Mouse (Mus musculus): ENCODE measurements around the gene Nipbl.
"Not testable (repeated sequence)": the region's sequence is repeated elsewhere in the genome, so short reads cannot be mapped to it uniquely, and the experiment has no call there.

Nipbl gene

DNA sequence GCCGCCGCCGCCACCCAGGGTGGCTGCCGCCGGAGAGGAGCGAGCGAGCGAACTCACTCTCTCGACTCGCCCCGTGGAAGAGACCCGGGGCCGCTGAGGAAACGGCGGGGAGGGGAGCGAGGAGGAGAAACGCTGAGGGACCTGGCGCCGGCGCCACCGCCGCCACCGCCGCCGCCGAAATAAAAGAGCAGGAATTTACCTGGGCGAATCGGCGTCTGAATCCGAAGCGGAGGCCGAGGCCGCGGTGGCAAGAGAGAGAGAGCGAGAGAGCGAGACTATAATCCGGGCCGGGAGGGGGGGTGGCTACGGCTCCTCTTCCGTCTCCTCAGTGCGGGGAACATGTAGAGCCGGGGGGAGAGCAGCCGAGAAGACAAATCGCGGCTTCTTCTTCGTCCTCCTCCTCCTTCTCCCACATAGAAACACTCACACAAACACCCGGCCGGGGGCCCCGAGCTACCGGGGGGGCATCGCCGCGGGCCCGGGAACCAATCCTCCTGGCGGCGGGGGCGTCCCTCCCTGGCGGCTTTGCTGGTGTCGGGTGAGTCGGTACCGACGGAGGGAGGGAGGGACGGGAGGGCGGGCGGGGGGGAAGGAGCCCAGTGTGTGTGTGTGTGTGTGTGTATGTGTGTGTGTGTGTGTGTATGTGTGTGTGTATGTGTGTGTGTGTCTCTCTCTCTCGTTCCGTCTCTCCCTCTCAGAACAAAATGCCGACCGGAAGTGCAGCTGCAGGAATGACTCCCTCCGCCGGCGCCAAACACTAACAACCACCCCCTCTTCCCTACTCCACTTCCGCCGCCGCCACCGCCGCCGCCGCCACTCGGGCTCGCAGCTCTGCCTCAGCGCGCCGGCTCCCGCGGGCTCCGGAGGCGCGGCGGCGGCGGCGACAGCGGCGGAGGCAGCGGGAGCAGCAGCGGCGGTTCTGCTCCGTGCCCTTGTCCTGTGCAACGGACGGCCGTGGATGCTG is at the start of gene Nipbl:
Gene Nipbl, minus strand, starts transcription at position 538 of the 964 bp plus-strand sequence.
- DNase-seq: peak; percentile 98

DNA sequence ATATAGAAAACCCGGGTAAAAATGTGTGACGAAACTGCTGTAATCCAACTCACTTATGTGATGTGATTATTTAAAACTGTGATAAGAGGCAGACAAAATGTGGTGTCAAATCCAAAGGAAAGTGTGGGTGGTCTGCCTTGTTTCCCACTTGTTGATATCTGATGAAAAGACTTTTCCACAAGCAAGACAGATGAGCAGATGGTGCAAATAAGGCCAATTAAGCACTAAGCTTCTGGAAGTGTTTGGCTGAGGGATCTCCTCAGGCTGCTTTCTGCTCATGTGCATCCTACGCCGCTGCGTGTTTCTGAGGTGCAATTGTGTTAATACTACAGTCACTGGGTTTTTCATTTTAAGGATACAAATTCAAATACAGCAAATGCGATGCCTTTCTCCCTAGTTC is 41.0 kb upstream of the Nipbl start:
- peak; percentile 58 for DNase-seq

DNA sequence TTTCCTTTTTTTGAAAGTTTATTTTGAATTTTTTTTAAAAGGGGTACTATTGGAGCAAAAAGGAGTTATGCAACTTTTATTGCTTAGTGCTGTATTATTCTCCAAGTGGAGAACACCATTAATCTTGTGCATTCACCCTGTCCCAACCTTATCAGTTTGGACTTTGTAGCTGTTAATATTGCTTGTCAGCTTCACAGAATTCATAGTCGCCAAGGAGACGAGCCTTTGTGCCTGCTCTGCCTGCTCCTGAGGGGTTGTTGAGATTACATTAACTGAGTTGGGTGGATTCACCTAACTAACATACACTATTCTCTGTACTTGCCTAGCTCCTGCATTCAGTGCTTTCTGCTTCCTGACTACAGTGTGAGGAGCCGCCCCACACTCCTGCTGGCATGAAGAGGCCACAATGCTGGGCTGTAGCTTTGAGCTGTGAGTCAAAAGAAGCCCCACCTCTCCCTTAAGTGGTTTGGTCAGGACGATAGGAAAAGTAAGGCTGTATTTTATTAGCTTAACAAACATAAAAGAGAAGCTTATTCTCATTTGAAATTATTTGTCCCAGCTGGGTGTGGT is 24.8 kb upstream of the Nipbl start:
- DNase-seq: no peak

DNA sequence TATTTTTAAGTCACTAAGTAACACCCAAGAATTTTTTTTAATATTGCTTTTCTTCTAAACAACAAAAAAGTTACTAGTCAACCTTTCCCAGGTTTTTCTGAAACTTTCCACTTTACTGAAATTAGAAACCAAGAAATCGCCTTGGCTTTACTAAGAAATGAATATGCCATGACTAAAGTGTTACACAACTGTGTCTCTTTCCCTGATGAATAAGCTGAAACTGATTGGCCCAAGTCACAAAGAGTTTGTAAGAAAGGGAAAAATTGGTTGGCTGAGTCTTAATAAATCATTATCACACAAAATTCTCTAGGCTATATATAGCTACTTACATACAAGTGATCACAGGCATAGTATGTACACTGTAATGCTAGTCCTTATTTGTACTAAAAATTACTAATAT is 19.3 kb upstream of the Nipbl start:
- no peak for DNase-seq

DNA sequence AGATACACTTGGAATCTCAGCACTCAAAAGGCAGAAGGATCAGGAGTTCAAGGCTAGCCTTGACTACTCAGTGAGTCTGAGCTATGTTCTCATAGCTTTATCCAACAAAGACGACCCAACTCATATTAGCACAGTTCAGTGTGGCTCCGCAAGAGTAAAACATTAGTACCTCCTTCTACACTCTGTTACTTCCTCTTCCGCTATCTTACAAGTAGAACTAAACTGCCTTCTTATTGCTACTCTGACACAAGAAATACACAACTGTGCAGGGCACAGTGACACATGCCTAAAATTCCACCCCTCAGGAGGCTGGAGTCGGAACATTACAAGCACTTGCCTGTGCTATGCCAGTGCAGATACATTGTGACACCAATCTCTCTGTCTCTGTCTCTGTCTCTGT is 18.5 kb upstream of the Nipbl start:
- DNase-seq: no peak

DNA sequence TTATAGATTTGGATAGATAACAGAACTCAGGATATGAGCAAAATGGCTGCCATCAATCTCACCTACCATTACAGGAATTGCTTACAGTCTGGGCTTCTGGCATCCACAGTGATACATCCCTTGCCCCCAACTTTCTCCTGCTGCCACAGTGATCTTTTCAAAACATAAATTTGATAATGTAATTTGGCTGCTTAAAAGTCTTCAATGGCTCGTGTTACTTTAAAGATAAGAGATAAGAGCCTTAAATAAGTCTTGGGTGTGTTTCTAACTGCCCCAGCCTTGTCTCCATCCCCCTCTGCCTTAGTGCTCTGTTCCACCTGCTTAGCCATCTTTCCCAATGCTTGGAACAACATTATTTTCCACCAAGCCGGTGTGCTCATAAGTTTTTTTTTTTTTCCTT is 16.6 kb upstream of the Nipbl start:
- DNase-seq: no peak

DNA sequence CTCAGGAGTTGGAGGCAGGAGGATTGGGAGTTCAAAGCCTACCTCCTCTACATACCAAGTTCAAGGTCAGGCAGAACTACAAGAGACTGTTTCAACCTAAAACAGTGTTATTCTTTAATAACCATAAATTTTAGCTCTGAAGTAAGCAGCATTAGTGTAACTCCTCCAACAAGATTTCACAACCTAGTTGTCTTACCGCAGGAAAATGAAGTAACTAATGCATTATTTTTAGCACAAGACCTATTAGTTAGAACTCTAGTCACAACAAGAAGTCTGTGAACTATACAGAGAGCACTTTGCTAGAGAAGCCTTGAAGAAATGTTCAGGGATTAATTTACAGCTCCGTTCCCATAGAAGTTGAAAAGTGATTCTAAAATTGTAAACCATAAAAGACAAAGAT is 15.7 kb upstream of the Nipbl start:
- no peak for DNase-seq

DNA sequence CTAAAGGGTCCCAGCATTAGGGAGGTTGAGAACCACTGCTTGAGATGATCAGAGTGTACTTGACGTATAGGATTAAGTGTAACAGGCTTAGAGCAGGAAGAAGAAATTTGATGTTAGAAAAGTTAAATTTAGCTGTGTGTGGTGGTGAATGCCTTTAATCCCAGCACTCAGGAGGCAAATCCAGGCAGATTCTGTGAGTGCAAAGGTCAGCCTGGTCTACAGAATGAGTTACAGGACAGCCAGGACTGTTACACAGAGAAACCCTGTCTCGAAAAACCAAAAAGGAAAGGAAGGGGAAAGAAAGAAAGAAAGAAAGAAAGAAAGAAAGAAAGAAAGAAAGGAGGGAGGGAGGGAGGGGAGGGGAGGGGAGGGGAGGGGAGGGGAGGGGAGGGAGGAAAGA is 12.0 kb upstream of the Nipbl start:
- DNase-seq: not testable (repeated sequence)

DNA sequence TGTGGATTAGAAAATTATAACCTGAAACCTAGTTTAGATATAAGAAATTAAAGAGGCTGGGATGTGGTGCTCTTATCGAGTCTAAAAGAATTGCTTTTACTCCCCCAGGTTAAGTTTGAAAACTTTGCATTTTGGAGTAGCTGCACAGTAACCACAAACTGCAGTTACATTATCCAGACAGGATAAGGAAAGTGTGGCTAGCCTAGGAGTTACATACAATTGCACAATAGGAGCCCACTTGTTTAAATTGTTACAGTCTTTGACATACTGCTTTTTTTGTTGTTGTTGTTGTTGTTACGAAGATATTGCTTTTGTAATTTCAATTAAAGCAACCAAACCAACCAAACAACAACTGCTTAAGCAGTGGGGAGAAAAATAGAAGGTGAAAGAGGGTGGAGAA is 11.2 kb upstream of the Nipbl start:
- no peak for DNase-seq

DNA sequence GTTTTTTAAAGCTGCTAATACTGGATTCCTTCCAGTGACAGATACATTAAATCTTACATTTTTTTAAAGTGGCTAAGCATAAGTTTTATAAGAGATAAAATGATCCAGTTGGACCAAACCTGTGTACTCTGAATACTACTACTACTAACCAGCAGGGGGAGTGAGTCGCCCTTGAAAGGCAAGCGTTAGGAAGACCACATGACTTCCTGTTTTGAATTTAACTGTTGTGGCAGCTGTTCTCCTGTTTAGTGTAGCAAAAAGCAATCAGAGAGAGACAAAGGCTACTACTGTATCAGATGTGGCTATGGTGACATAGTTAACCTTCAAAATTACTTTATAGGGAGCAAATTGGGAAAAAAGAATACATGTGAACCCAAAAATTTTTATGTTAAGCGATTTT is 6.8 kb upstream of the Nipbl start:
- peak; percentile 84 for DNase-seq

DNA sequence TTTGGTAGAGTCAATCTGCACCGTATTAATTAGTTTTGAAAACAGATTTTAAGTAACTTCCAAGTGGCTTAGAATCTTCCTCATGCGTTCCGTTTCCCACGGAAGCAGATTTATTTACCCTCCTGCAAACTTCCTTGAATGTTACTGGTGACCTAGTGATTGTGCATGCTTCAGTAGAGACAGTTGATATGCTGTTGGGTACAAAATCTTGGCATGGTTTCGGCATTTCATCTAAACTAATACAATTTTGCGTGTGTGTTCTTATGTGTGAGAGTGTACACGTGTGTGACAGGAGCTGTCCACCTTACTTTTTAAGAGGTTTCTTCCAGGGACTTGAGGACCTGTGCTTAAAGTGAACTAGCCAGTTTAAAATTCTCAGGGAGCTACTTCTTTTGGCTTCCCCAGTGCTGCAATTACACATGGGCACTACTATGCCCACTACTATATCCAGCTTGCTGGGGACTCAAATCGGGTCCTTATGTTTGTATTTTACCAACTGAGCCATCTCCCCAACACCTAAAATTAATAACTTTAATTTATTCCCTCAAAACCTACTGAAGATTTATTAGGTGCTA is 3.0 kb upstream of the Nipbl start:
- no peak for DNase-seq

DNA sequence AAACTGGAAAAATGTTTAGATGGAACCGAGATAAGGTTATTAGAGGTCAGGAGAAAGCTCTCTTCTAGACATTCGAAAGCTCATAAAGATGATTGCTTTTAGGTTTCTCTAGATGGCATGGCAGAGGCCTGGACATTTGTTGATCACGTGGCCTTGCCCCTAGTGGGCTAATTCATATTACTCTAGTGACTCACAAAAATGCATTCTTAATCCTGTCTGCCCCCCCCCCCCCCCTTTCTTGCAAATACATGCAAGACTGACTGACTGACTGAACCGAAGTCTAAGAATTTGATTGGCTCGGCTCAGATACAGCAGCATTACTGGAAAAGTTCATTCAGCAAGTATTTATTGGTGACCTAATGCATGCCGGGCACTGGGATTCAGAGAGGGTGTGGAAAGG is 2.2 kb upstream of the Nipbl start:
- peak; percentile 81 for DNase-seq

DNA sequence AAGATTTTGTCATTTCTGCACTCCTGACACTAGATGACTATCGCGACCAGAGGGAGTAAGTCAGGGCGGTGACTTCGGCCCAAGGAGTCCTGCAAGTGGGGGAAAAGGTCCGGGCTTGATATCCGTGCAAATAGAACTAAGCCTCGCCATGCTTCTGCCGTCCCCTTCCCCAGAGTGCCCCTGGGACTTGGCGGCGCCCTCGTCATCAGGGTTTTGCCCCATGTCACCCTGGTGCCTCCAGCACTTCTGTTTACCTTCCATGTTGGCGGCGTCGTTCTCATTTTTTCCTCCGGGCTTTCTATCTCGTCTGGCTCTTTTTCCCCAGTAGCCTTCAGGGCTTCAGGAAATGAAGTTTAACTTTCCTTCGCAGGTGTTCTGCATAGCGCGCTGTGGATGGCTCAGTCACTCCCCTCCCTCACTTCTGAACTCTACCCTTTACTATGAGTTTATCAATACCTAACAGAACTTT is 1.7 kb upstream of the Nipbl start:
- peak; percentile 57 for DNase-seq

DNA sequence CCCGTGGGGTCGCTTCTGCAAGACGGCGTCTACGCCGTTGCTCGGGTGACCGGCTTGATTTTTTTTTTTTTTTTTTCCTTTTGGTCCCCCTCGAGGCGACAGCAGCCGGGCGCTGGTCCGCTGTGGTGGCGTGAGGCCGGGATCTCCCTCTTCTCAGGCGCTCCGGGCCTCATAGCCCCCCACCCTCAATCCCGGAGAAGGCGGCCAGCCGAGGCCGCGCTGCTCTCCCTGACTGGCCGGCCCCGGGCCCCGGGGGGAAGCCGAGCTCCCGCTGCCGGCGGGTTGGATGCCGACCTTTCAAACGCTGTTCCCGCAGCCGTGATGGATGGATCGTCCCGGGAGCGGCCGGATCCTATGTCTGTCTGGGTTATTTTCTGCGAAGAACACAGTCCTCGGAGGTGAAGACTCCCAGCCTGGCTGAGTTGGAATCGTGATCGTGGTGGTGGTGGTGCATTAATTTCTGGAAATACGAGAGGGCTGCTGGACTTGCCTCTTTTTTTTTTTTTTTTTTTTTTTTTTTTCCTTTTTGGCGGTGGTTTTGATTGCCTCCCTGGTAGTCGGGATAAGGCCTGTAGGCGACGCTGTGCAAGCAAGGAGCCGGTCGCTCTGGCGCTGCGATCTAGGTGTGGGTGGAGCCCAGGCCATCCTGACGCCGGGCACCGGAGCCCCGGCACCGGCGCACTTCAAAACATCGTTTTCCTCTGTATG is 781 bp upstream of the Nipbl start:
- DNase-seq: peak; percentile 92

DNA sequence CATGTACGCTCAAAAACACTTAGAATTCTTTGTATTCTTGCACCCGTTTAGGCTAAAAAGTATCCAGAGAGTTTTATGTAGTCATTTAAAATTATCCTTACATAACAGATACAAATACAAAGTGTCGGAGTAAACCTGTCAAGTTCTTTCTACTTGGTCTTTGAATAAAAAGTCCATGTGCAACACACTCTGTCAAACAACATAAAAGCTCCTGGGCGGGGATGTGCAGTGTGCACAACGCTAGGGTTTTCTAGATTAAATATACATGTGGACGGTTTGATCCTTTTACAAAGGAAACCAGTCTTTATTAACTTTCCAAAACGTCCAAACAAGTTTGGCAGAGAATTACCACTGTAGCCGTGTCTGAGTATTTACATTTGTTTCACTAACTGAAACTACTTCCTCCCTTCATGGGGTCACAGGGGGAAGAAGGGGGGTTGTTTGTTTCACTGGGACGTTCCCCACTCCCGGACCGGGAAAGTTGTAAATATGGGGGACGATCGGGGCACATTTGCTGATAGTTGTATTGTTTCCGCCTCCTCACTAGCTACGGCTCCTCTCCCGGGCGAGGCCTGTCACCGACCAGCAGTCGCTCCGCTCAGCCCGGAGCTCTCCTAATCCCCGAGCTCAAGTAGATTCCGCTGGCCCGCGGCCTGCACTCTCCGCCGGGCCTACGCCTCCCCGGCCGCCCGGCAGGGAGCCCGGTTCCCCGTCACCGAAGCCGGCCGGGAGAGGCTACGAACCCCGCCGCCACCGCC is 916 bp downstream of the Nipbl start:
- DNase-seq: peak; percentile 75

DNA sequence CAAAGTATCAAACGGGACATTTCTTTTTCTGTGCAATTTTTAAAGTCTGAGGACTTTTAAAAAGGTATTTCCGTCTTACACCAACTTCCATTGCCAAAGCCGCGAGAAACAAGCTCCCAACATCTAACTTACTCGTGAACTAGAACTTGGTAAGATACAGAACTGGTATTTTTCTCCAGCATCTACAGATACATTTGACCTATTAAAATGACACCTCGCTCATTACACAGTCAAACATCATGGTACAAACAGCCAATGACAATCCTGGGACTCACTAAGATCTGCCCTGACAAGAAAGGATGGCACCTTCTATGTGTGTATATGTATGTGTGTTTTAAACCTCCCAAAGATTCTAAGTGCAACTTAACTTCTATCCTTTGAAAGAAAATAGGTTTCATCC is 1.5 kb downstream of the Nipbl start:
- DNase-seq: peak; percentile 45

DNA sequence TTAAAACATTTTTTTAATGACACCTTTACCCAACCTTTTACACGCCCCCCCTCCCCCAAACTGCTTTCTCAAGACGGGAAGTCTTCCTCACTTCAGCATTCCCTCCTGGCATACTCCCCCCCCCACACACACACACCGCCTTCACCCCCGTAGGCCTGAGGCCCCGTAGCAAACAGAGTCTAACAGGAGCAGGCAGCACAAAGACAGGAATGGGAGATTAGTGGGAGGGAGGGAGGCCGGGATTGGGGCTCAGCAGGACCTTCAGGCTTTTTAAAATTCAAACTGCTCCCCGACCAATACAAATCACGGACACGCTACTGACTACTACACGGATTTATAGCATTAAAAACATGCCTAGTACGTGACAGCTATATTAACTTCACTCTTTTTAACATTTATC is 2.1 kb downstream of the Nipbl start:
- DNase-seq: peak; percentile 64

DNA sequence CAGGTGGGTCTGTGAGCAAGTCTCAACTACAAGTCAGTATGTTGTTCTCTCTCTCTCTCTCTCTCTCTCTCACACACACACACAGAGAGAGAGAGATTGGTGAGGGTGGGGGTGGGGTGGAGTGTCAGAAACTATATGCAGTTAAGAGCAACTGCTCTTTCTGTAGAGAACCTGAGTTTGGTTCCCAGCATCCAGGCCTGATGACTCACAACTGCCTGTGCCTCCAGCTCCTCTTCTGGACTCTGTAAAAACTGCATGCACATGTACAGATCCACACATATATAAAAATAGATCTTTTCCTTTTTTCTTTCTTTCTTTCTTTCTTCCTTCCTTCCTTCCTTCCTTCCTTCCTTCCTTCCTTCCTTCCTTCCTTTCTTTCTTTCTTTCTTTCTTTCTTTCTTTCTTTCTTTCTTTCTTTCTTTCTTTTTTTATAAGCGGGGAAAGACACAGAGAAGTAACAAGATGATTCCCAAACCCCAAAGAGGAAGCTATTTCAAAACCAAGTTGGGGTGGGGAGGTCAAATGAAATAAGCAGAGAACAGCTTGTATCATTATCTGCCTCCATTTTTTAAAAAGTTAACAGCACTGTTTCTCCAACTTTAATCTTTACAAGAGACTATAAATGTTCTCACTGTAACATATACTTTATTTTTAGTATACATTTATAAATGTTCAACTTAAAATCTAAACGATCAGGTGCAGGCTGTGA is 10.9 kb downstream of the Nipbl start:
- DNase-seq: no peak

DNA sequence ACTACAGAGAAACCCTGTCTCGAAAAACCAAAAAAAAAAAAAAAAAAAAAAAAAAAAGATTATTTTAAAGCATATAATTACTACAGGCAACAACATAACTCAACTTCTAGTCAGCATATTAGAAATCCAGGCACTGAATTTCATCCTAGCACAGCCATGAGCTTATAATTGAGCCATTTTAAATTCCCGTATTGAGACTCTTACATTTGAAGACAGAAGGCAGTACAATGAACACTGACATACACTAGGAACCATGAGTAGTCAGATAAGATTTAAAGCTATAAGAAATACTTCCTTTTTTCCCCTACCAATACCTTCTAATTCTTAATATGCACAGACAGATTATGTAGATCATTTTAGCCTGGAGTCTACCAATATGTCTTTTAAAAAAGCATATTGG is 11.7 kb downstream of the Nipbl start:
- DNase-seq: no peak

DNA sequence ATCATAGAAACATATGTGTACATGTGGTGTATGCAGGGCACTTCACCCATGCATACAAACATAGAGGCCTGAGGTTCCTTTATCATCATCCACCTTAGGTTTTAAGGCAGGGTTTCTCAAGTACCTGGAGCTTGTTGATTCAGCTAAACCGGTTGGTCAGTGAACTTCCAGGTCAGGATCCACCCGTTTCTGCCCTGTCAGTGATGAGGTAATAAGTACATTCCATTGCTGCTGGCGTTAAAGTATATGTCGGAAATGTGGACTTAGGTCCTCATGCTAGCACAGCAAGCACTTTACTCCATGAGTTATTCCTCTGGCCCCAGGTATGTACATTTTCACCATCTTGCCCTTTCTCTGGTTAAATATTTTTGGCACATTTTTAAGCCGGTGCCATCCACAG is 14.8 kb downstream of the Nipbl start:
- DNase-seq: no peak

DNA sequence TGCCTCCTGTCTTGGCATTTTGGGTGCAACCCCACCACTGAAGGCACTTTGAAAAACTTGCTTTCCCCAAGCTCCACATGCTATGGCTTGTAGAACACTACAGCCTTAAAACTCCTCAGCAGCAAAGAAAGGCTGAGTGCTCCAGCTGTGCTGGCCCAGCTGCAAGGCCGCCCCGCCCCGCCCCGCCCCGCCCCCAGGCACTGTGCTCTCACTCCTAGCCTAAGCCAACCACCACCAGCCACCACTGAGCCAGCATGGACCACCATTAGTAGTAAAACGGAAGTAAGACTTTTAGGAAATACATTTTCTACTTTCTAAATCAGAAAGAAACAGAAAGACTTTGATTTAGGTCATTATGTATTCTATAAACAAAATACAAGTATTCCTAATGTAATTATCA is 23.4 kb downstream of the Nipbl start:
- DNase-seq: no peak
